Mouse (Mus musculus) thymus, adult 2 months (tissue): ENCODE data around the gene Adpgk.

Experiments
- CTCF ChIP-seq: fragments of 200-500 bp; IDR thresholded peaks from 2 replicates; pipeline ENCODE4 v1.5.1; 2012; ENCODE audit warnings: mild to moderate bottlenecking, control low read depth, low read length, moderate library complexity, borderline replicate concordance; ENCODE audit not compliant: control insufficient read depth, poor library complexity, insufficient read depth; ENCODE audit errors: extremely low read depth
- POLR2A ChIP-seq: fragments of 200-500 bp; IDR thresholded peaks from 2 replicates; pipeline ENCODE4 v1.6.1; 2012; ENCODE audit warnings: mild to moderate bottlenecking, low read length, control low read depth, moderate library complexity; ENCODE audit not compliant: control insufficient read depth, poor library complexity, insufficient read depth; ENCODE audit errors: extremely low read depth

DNA sequence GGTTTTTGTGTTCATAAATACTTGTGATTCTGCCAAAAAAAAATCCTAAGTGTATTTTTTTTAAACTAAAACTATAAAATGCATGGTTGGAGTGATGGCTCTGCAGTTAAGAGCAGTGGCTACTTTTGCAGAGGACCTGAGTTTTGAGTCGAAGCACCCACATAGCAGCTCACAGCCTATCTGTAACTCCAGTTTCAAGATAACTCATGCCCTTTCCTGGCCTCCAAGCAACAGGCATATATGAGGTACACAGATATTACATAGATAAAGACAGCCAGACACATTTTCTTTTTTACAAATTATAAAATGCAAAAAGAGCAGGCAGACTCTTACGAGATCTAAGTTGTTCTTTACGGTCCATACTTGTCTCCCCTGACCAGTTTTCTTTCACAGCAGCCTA, 45.2 kb downstream of the Adpgk start:
- TF ChIP-seq POLR2A (no peak), CTCF (no peak)
